11 mouse cellular contexts compared by ENCODE assay signal in genomic region chr7:142293851-142294250, GRCm38 (mm10). TPM values are rescaled to one million over a fixed set of nuclear protein-coding genes. Genes with fewer than 3 reads are reported as not detected.
DNase-seq lines count a peak whose midpoint lies in the region; ATAC-seq lines count a peak whose summit lies in the region.
"Not testable (repeated sequence)": the region's sequence is repeated elsewhere in the genome, so short reads cannot be mapped to it uniquely, and the experiment has no call there.
"Had no signal": no experiment of that assay in that cellular context is flagged by ENCODE, and none has a peak within 500 bp of the region (broad histone marks: within the 10 kb centered on the region; RNA-seq: fewer than 3 reads in every experiment).

No protein-coding gene starts in this region.

- WGBS in hindbrain, embryonic 15.5 days, result 0% methylated on average over 2 of the region's 2 CpGs

- not testable (repeated sequence) for H3K27ac ChIP-seq in ES-E14 (ENCODE audit: insufficient read depth, low read depth, low read length, poor library complexity, severe bottlenecking); hindbrain, embryonic 15.5 days (replicated peaks)

- not testable (repeated sequence) for H3K9me3 ChIP-seq in ES-E14 (ENCODE audit: control insufficient read depth, insufficient read depth, low read depth, low read length); hindbrain, embryonic 15.5 days

- in situ Hi-C loops in ES-E14 (cut with MboI; ENCODE audit: low sequenced_read_pairs in 2 of 2, unreplicated experiment in 2 of 2), result not testable (repeated sequence)

- H3K4me3 ChIP-seq in ES-E14 (ENCODE audit: insufficient read depth in 1 of 2, low read depth in 1 of 2, low read length in 2 of 2, poor library complexity in 1 of 2, severe bottlenecking in 1 of 2); hindbrain, embryonic 15.5 days: not testable (repeated sequence)

- H3K4me2 ChIP-seq in hindbrain, embryonic 15.5 days, result not testable (repeated sequence)

- not testable (repeated sequence) for H3K36me3 ChIP-seq in ES-E14 (ENCODE audit: control insufficient read depth, insufficient read depth, low read length, poor library complexity, severe bottlenecking); hindbrain, embryonic 15.5 days

- not testable (repeated sequence) for H3K4me1 ChIP-seq in ES-E14 (ENCODE audit: control insufficient read depth in 2 of 2, insufficient read depth in 2 of 2, low read length in 2 of 2, poor library complexity in 1 of 2); hindbrain, embryonic 15.5 days (replicated peaks)

- H3K27me3 ChIP-seq in hindbrain, embryonic 15.5 days, result not testable (repeated sequence)

- peak; percentile 25 for DNase-seq in ES-E14 (ENCODE audit: low read depth, low spot score)
- peak; percentile 22 for DNase-seq in c-Kit-positive CD71-negative TER-119-negative erythroid progenitor cells, embryonic 14.5 days (ENCODE audit: low read depth)
- peak; percentile 65 to 67 for DNase-seq in kidney, postnatal 4 days
- DNase-seq in lung, postnatal 25 days (ENCODE audit: low spot score), result peak; percentile 31
- peak; percentile 74 for DNase-seq in retina, embryonic 14.5 days (ENCODE audit: low spot score)
- peak; percentile 20 for DNase-seq in urinary bladder, postnatal 14 days (ENCODE audit: low spot score)

- not testable (repeated sequence) for H3K9ac ChIP-seq in ES-E14 (ENCODE audit: insufficient read depth, low read depth, low read length, poor library complexity, severe bottlenecking); hindbrain, embryonic 15.5 days

- peak; percentile 86 for ATAC-seq in erythroblast, adult 5-6 weeks (replicated peaks; ENCODE audit: low FRiP score, poor library complexity, severe bottlenecking)
- ATAC-seq in hindbrain, embryonic 15.5 days (ENCODE audit: low FRiP score, low read depth), result 0 out of 2 replicates have a peak, but pooled peaks have one; percentile 34

RNA-seq across cellular contexts. Expression of gene Krtap5-1, which starts 3.1 kb away (rescaled TPM):
- total RNA-seq in ES-E14 (2012; rRNA removed), result not detected in 2 replicates
- total RNA-seq in erythroblast, adult 5-6 weeks (2015; ENCODE audit: low replicate concordance), result not detected in 2 replicates
- total RNA-seq in erythroblast, adult 5-6 weeks (2017; ENCODE audit: low replicate concordance), result not detected in 2 replicates
- polyA plus RNA-seq in hindbrain, embryonic 15.5 days (2015; fragmentation: Nextera tagmentation; extraction: Ambion mirVana), result not detected in 2 replicates
- total RNA-seq: gastrocnemius, postnatal 4 days had no signal
- polyA plus RNA-seq: limb, embryonic 12.5 days; myocyte had no signal

RNA-seq across cellular contexts. Expression of gene Krtap5-4, which starts 9.5 kb away (rescaled TPM):
- total RNA-seq in ES-E14 (2012; rRNA removed), result not detected in 2 replicates
- not detected in 2 replicates for total RNA-seq in erythroblast, adult 5-6 weeks (2015; ENCODE audit: low replicate concordance)
- not detected in 2 replicates for total RNA-seq in erythroblast, adult 5-6 weeks (2017; ENCODE audit: low replicate concordance)
- polyA plus RNA-seq in hindbrain, embryonic 15.5 days (2015; fragmentation: Nextera tagmentation; extraction: Ambion mirVana), result not detected in 2 replicates
- total RNA-seq: gastrocnemius, postnatal 4 days had no signal
- polyA plus RNA-seq: limb, embryonic 12.5 days; myocyte had no signal

RNA-seq across cellular contexts. Expression of gene Gm4559, which starts 19.7 kb away (rescaled TPM):
- not detected in 2 replicates for total RNA-seq in ES-E14 (2012; rRNA removed)
- total RNA-seq in erythroblast, adult 5-6 weeks (2015; ENCODE audit: low replicate concordance), result not detected in 2 replicates
- not detected in 2 replicates for total RNA-seq in erythroblast, adult 5-6 weeks (2017; ENCODE audit: low replicate concordance)
- polyA plus RNA-seq in hindbrain, embryonic 15.5 days (2015; fragmentation: Nextera tagmentation; extraction: Ambion mirVana), result not detected in 2 replicates
- total RNA-seq: gastrocnemius, postnatal 4 days had no signal
- polyA plus RNA-seq: limb, embryonic 12.5 days; myocyte had no signal

RNA-seq across cellular contexts. Expression of gene Gm2431, which starts 35.7 kb away (rescaled TPM):
- not detected in 2 replicates for total RNA-seq in ES-E14 (2012; rRNA removed)
- total RNA-seq in erythroblast, adult 5-6 weeks (2015; ENCODE audit: low replicate concordance), result not detected in 2 replicates
- total RNA-seq in erythroblast, adult 5-6 weeks (2017; ENCODE audit: low replicate concordance), result not detected in 2 replicates
- not detected in 2 replicates for polyA plus RNA-seq in hindbrain, embryonic 15.5 days (2015; fragmentation: Nextera tagmentation; extraction: Ambion mirVana)
- total RNA-seq: gastrocnemius, postnatal 4 days had no signal
- polyA plus RNA-seq: limb, embryonic 12.5 days; myocyte had no signal

RNA-seq across cellular contexts. Expression of gene Gm40460, which starts 53.0 kb away (rescaled TPM):
- not detected in 2 replicates for total RNA-seq in ES-E14 (2012; rRNA removed)
- not detected in 2 replicates for total RNA-seq in erythroblast, adult 5-6 weeks (2015; ENCODE audit: low replicate concordance)
- total RNA-seq in erythroblast, adult 5-6 weeks (2017; ENCODE audit: low replicate concordance), result not detected in 2 replicates
- not detected in 2 replicates for polyA plus RNA-seq in hindbrain, embryonic 15.5 days (2015; fragmentation: Nextera tagmentation; extraction: Ambion mirVana)
- total RNA-seq: gastrocnemius, postnatal 4 days had no signal
- polyA plus RNA-seq: limb, embryonic 12.5 days; myocyte had no signal

Comparison
In these comparisons a context has a peak if more than half of its experiments do, and no peak if none do; other contexts are left out.
1. DNase-seq: peak in every context shown above with its lines; median percentile 74 in retina, embryonic 14.5 days; 66 in kidney, postnatal 4 days; 31 in lung, postnatal 25 days; 25 in ES-E14; 22 in c-Kit-positive CD71-negative TER-119-negative erythroid progenitor cells, embryonic 14.5 days; 20 in urinary bladder, postnatal 14 days.